Mouse (Mus musculus): ENCODE measurements around the gene Aebp2.

DNA sequence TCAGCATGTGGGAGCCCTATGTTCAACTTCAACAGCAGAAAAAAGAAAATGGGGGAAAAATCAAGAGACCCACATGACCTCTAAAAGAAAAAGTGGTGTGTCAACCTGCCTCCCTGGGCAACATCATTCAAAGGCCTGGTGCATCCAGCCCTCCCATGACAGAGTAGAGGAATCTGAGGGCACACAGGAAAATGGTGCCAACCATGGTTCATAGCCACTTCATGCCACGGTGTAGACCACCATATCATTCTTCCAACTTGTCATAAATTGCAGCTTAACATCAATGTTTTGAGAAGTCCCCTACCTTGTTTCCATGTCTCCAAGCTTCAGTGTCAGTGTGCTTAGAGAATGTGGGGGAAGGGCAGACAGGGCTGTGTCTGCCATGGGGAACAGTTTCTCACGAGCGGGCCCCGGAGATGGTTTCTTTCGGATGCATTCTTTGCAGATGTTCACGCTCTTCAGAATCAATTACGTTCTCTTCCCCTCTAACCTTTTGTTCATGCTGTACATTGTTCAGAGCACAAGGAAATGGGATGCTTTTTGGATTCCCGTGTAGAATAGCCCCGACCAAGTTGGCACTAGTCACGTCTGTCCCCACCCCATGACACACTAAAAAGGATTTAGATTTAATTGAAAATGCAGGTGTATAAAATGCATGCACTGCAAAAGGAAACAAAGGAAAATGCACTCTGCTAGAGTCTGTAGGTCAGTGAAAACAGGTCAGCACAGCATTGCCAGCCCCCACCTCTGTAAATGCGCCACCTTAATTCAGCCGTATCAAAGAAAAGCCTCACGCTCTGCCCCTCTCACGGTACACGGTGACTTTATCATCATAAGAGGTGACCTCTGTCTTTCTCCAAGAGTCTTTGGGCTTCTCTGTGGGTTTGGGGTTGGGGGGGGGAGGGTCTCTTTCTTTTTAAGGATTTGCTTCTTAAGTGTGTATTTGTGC, 24.8 kb upstream of the Aebp2 start:
- no peak for TF ChIP-seq CTCF (IDR thresholded peaks at IDR 0.05; ENCODE audit: low read depth)
- TF ChIP-seq EP300 (optimal IDR thresholded peaks at IDR 0.05) = no peak

All from stomach, postnatal 0 days (tissue).